Mouse (Mus musculus): ENCODE data around the gene Cyb5r1. TPM values are rescaled to one million over a fixed set of nuclear protein-coding genes. Genes with fewer than 3 reads are reported as not detected.
"Not testable (repeated sequence)": the region's sequence is repeated elsewhere in the genome, so short reads cannot be mapped to it uniquely, and the experiment has no call there.

Gene Cyb5r1
- polyA plus RNA-seq, 1 experiment from 2014 or later = 36.7 TPM

DNA sequence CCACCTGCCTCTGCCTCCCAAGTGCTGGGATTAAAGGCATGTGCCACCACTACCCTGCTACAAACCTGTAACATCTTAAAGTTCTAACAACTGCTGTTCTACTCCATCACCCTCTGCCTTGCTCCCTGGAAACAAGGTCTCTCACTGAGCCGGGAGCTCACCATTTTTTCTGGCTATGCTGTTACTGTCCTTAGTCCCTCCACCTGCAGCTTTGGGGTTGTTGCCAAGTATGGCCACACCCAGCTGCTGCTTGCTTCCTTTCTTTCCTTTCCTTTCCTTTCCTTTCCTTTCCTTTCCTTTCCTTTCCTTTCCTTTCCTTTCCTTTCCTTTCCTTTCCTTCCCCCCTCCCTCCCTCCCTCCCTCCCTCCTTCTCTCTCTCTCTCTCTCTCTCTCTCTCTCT, 37.9 kb downstream of the Cyb5r1 start:
- H3K36me3 ChIP-seq (ENCODE audit: control insufficient read depth, insufficient read depth, low read length); H3K4me2 ChIP-seq (replicated peaks; ENCODE audit: low read depth, low read length); H3K9ac ChIP-seq (ENCODE audit: low read depth, low read length); H3K4me1 ChIP-seq (ENCODE audit: control insufficient read depth, insufficient read depth, low read length); H3K9me3 ChIP-seq (ENCODE audit: control insufficient read depth, low read length); ATAC-seq (ENCODE audit: low FRiP score, low TSS enrichment); H3K27me3 ChIP-seq (ENCODE audit: control insufficient read depth, insufficient read depth, low read length); H3K27ac ChIP-seq (ENCODE audit: low read depth, low read length); H3K4me3 ChIP-seq (ENCODE audit: low read length): not testable (repeated sequence)
- WGBS = 83% methylated on average over 1 of the region's 1 CpGs

DNA sequence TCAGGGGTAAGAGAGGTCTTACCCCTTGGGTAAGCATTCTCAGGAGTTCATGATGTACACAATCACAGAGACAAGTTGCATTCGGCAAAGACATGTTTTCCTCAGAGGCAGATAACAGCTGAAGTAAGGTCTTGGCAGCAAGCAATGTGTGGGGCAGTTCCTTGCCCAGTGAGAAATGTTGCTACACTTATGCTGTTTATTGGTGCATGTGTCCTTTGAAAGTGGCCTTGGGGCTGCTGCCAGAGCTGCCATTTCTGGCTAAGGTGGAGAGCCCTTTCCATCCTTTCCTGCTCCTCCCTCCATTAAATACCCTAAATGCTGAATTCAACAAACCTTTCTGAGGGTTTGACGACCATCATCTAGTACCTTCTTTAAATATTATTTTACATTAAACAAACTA, 40.1 kb downstream of the Cyb5r1 start:
- ATAC-seq (ENCODE audit: low FRiP score, low TSS enrichment) = no peak

DNA sequence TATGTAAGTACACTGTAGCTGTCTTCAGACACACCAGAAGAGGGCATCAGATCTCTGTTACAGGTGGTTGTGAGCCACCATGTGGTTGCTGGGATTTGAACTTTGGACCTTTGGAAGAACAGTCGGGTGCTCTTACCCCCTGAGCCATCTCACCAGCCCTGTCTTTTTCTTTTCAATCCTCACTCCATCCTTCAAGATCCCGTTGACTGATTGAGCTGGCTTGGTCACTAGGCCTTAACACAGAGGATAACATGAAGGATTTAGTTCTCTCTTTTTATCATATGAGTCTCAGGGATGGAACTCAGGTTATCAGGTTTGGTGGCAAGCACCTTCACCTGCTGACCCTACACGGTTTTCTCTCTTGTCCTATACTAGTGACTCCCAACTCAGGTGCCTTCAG, 43.2 kb downstream of the Cyb5r1 start:
- 76% methylated on average over 3 of the region's 3 CpGs for WGBS
- not testable (repeated sequence) for H3K27me3 ChIP-seq (ENCODE audit: control insufficient read depth, insufficient read depth, low read length); H3K4me1 ChIP-seq (ENCODE audit: control insufficient read depth, insufficient read depth, low read length); H3K27ac ChIP-seq (ENCODE audit: low read depth, low read length); H3K9me3 ChIP-seq (ENCODE audit: control insufficient read depth, low read length); H3K4me3 ChIP-seq (ENCODE audit: low read length); ATAC-seq (ENCODE audit: low FRiP score, low TSS enrichment); H3K36me3 ChIP-seq (ENCODE audit: control insufficient read depth, insufficient read depth, low read length); H3K9ac ChIP-seq (ENCODE audit: low read depth, low read length); H3K4me2 ChIP-seq (replicated peaks; ENCODE audit: low read depth, low read length)

More for the DNA sequence above, 40.1 kb downstream of the Cyb5r1 start:
- Histone ChIP-seq H3K36me3 (ENCODE audit: control insufficient read depth, insufficient read depth, low read length) (no peaks in the 10 kb centered on the region), H3K27me3 (ENCODE audit: control insufficient read depth, insufficient read depth, low read length) (no peaks in the 10 kb centered on the region), H3K4me2 (replicated peaks; ENCODE audit: low read depth, low read length) (no peak overlapping the region), H3K27ac (ENCODE audit: low read depth, low read length) (no peak overlapping the region), H3K9ac (ENCODE audit: low read depth, low read length) (no peak overlapping the region), H3K9me3 (ENCODE audit: control insufficient read depth, low read length) (no peaks in the 10 kb centered on the region), H3K4me3 (ENCODE audit: low read length) (no peak overlapping the region), H3K4me1 (ENCODE audit: control insufficient read depth, insufficient read depth, low read length) (no peaks in the 10 kb centered on the region)
- WGBS = 89% methylated on average over 2 of the region's 2 CpGs

DNA sequence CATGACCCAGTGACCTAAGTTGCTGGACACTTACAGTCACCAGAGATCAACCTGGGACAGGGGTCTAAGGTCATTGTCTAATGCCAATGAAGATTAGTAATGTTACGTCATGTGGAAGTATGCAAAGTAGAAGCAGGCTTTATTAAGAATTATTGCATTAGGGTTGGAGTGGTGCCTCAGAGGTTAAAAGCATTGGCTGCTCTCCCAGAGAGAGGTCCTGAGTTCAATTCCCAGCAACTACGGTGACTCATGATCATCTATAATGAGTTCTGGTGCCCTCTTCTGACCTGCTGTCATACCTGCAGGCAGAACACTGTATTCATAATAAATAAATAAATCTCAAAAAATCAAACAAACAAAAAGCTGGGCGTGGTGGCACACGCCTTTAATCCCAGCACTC, 44.8 kb downstream of the Cyb5r1 start:
- H3K4me2 ChIP-seq (replicated peaks; ENCODE audit: low read depth, low read length) = no peak overlapping the region
- 77% methylated on average over 4 of the region's 4 CpGs for WGBS

DNA sequence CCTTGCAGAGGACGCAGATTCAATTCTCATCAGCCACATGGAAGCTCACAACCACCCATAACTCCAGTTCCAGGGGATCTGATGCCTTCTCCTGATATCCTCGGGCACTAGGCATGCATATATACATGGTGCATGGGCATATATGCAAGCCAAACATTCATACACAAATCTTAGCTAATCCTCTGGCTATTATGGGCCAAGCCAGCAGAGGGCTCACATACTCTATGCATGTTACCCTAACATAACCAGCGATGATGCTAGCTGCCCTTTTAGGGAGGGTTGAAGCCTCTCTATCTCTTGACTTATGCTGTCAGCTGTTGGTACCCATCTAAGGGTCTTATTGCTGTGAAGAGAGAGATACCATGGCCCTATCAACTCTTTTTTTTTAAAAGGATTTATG, 45.6 kb downstream of the Cyb5r1 start:
- H3K4me3 ChIP-seq (ENCODE audit: low read length) = no peak overlapping the region
- ATAC-seq (ENCODE audit: low FRiP score, low TSS enrichment) = no peak
- H3K9me3 ChIP-seq (ENCODE audit: control insufficient read depth, low read length) = no peaks in the 10 kb centered on the region
- no peak overlapping the region for H3K4me2 ChIP-seq (replicated peaks; ENCODE audit: low read depth, low read length)
- H3K36me3 ChIP-seq (ENCODE audit: control insufficient read depth, insufficient read depth, low read length) = no peaks in the 10 kb centered on the region
- WGBS = 52% methylated on average over 3 of the region's 3 CpGs
- H3K27me3 ChIP-seq (ENCODE audit: control insufficient read depth, insufficient read depth, low read length) = no peaks in the 10 kb centered on the region
- peaks cover 4% of the 10 kb centered on the region; the same call in 1 of the 2 replicates for H3K4me1 ChIP-seq (ENCODE audit: control insufficient read depth, insufficient read depth, low read length)
- H3K9ac ChIP-seq (ENCODE audit: low read depth, low read length) = no peak overlapping the region
- H3K27ac ChIP-seq (ENCODE audit: low read depth, low read length) = no peak overlapping the region

More for the DNA sequence above, 44.8 kb downstream of the Cyb5r1 start:
- Histone ChIP-seq H3K4me1 (ENCODE audit: control insufficient read depth, insufficient read depth, low read length) (0 out of 2 replicates have a peak, but pooled peaks cover 3% of the 10 kb centered on the region), H3K27ac (ENCODE audit: low read depth, low read length) (no peak overlapping the region), H3K36me3 (ENCODE audit: control insufficient read depth, insufficient read depth, low read length) (no peaks in the 10 kb centered on the region), H3K27me3 (ENCODE audit: control insufficient read depth, insufficient read depth, low read length) (no peaks in the 10 kb centered on the region), H3K4me3 (ENCODE audit: low read length) (no peak overlapping the region), H3K9me3 (ENCODE audit: control insufficient read depth, low read length) (no peaks in the 10 kb centered on the region), H3K9ac (ENCODE audit: low read depth, low read length) (no peak overlapping the region)
- no peak for ATAC-seq (ENCODE audit: low FRiP score, low TSS enrichment)

DNA sequence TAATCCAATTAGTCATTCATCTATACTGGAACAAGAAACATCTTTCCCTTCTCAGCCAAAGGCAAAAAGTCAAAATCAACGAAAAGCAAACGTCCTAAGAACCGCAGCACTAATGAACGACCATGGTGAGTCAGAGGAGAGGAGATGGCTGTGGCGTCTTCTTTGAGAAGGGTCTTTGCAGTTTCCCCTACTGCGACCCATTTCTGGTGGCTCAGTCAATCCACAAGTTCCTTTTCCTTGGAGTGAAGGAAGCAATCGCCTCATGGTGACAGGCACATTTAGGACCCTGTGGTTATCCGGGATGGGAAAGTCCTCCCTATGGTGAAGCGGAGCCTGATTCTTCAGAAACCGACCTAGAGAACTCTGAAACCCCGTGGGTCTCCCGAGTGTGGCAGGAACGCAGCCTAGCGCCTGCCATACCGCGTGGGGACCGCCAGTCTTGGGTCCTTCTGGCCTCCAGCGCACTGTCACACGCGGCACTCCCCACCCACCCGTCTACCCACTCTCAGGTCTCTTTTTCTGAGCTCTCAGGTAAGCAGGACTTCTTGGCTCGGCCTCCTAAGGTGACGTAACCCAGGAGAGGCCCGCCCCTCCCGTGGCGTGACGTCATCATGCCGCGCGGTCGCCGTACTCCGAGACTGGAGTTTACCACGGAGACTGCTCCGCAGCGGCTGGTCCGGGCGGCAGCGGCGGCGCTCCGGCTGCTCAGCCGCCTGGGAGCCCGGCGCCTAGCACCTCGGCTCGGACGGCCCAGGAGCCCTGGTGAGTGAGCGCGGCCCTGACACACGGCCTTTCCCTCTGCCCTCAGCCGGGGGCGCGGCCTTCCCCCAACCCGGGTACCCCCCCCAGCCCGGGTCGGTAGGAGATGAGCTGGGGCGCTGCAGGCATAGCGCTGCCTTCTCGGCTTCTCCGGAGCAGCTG, 49.8 kb downstream of the Cyb5r1 start, which contains the start of gene Klhl12:
Gene Klhl12, plus strand, starts transcription at position 628 of the 921 bp plus-strand sequence.
- Histone ChIP-seq H3K9me3 (ENCODE audit: control insufficient read depth, low read length) (no peaks in the 10 kb centered on the region), H3K4me2 (replicated peaks; ENCODE audit: low read depth, low read length) (peak within 1 kb of the TSS; percentile 86), H3K4me1 (ENCODE audit: control insufficient read depth, insufficient read depth, low read length) (peaks cover 8% of the 10 kb centered on the region; the same call in 1 of the 2 replicates), H3K4me3 (ENCODE audit: low read length) (peak within 1 kb of the TSS; percentile 98), H3K9ac (ENCODE audit: low read depth, low read length) (peak within 1 kb of the TSS; percentile 92), H3K27ac (ENCODE audit: low read depth, low read length) (peak within 1 kb of the TSS; percentile 57), H3K27me3 (ENCODE audit: control insufficient read depth, insufficient read depth, low read length) (no peaks in the 10 kb centered on the region), H3K36me3 (ENCODE audit: control insufficient read depth, insufficient read depth, low read length) (peaks cover 7% of the 10 kb centered on the region; the same call in 1 of the 2 replicates)
- ATAC-seq (ENCODE audit: low FRiP score, low TSS enrichment) = peak; percentile 94
- WGBS = 2% methylated on average over 61 of the region's 61 CpGs

DNA sequence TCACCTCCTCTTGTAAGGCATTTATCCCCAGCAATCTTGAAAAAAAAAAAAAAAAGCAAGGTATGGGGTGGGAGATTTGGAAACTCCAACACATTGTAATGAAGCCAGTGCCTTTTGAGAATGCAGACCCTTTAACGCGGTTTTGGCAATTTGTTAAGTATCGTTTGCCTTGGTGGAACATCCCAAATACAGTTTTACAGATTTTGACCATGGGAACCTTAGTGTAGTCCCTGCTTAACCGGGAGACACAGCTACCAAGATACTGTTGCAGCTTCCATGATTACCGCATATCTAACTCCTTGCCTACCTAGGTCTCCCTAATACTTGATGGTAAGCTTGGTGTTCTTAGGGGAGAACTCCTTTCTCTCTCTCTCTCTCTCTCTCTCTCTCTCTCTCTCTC, 50.7 kb downstream of the Cyb5r1 start:
- no peaks in the 10 kb centered on the region for H3K27me3 ChIP-seq (ENCODE audit: control insufficient read depth, insufficient read depth, low read length)
- WGBS = 21% methylated on average over 5 of the region's 5 CpGs

DNA sequence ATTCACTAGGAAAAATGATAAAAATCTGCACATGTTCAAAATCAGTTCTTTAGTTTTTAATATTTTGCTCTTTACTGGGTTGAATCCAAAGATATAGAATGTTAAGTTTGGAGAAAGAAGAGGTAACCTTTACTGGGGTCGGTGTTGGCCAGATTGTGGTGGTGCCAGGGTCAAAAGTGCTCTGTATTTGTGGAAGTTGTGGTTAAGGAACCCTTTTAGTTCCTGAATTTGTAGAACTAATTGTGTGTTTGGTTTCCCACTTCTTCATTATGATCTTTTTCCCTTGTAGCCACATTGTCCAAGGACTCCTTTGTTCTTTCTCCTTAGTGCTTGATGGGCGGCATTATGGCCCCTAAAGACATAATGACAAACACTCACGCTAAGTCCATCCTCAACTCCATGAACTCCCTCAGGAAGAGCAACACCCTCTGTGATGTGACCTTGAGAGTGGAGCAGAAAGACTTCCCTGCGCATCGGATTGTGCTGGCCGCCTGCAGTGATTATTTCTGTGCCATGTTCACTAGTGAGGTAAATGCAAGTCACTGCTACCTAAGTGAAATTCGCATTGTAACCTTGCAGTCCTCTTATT, 52.9 kb downstream of the Cyb5r1 start:
- Histone ChIP-seq H3K27me3 (ENCODE audit: control insufficient read depth, insufficient read depth, low read length) (no peaks in the 10 kb centered on the region), H3K27ac (ENCODE audit: low read depth, low read length) (no peak overlapping the region), H3K9me3 (ENCODE audit: control insufficient read depth, low read length) (no peaks in the 10 kb centered on the region), H3K36me3 (ENCODE audit: control insufficient read depth, insufficient read depth, low read length) (peaks cover 29% of the 10 kb centered on the region), H3K4me1 (ENCODE audit: control insufficient read depth, insufficient read depth, low read length) (peaks cover 8% of the 10 kb centered on the region; the same call in 1 of the 2 replicates), H3K4me2 (replicated peaks; ENCODE audit: low read depth, low read length) (no peak overlapping the region), H3K4me3 (ENCODE audit: low read length) (no peak overlapping the region), H3K9ac (ENCODE audit: low read depth, low read length) (no peak overlapping the region)
- ATAC-seq (ENCODE audit: low FRiP score, low TSS enrichment) = no peak
- 88% methylated on average over 7 of the region's 7 CpGs for WGBS

More for the DNA sequence above, 50.7 kb downstream of the Cyb5r1 start:
- Histone ChIP-seq H3K4me2 (replicated peaks; ENCODE audit: low read depth, low read length) (peak overlapping the region; percentile 86), H3K27ac (ENCODE audit: low read depth, low read length) (no peak overlapping the region), H3K36me3 (ENCODE audit: control insufficient read depth, insufficient read depth, low read length) (peaks cover 16% of the 10 kb centered on the region), H3K9me3 (ENCODE audit: control insufficient read depth, low read length) (no peaks in the 10 kb centered on the region), H3K4me1 (ENCODE audit: control insufficient read depth, insufficient read depth, low read length) (peaks cover 8% of the 10 kb centered on the region; the same call in 1 of the 2 replicates), H3K4me3 (ENCODE audit: low read length) (peak overlapping the region; percentile 98), H3K9ac (ENCODE audit: low read depth, low read length) (peak overlapping the region; percentile 92)
- no peak for ATAC-seq (ENCODE audit: low FRiP score, low TSS enrichment)

Data from kidney, embryonic 14.5 days (tissue).